Mouse (Mus musculus) T-helper 1 cell (primary cell): ENCODE measurements around the gene Parn.
"Not testable (repeated sequence)": the region's sequence is repeated elsewhere in the genome, so short reads cannot be mapped to it uniquely, and the experiment has no call there.

Source experiments
- in situ Hi-C: fragments of 300-600 bp; cut with MboI, MseI; formaldehyde crosslinking; loops from one replicate; pipeline ENCODE4 v1.15.1; 2025; ENCODE audit warnings: high pct_unique_total_duplicates

Parn gene

GRCm38 (mm10) chr16:13667878-13668343, at the start of gene Parn:
Gene Parn, minus strand, starts transcription at chr16:13668170.
- in situ Hi-C loops, result no loop called here

- in situ Hi-C loops, result no loop called here
Observed at GRCm38 (mm10) chr16:13716821-13717553, 49.0 kb upstream of the Parn start.

- in situ Hi-C loops, result no loop called here
Observed at GRCm38 (mm10) chr16:13714910-13715309, 46.9 kb upstream of the Parn start.

GRCm38 (mm10) chr16:13704676-13705075, 36.7 kb upstream of the Parn start:
- in situ Hi-C loops, result no loop called here

- in situ Hi-C loops, result no loop called here
Observed at GRCm38 (mm10) chr16:13702184-13702583, 34.2 kb upstream of the Parn start.

- in situ Hi-C loops, result no loop called here
Observed at GRCm38 (mm10) chr16:13698998-13699397, 31.0 kb upstream of the Parn start.

GRCm38 (mm10) chr16:13678601-13679319, 10.8 kb upstream of the Parn start:
- in situ Hi-C loops, result loop anchor here (10.0 kb wide), 1 partner anchor 486 kb away; the partner anchor contains the start of genes Marf1 and Nde1

- in situ Hi-C loops, result loop anchor here (10.0 kb wide), 1 partner anchor 490 kb away; the partner anchor contains the start of genes Marf1 and Nde1
Observed at GRCm38 (mm10) chr16:13674511-13674910, 6.5 kb upstream of the Parn start.

GRCm38 (mm10) chr16:13673114-13673513, 5.1 kb upstream of the Parn start:
- in situ Hi-C loops, result loop anchor here (10.0 kb wide), 1 partner anchor 492 kb away; the partner anchor contains the start of genes Marf1 and Nde1

- in situ Hi-C loops, result loop anchor here (10.0 kb wide), 1 partner anchor 492 kb away; the partner anchor contains the start of genes Marf1 and Nde1
Observed at GRCm38 (mm10) chr16:13672386-13672898, 4.5 kb upstream of the Parn start.

- in situ Hi-C loops, result loop anchor here (10.0 kb wide), 1 partner anchor 493 kb away; the partner anchor contains the start of genes Marf1 and Nde1
Observed at GRCm38 (mm10) chr16:13671685-13672385, 3.9 kb upstream of the Parn start, which contains the start of the genes Bfar and 3110001I22Rik. Gene Bfar, plus strand, starts transcription at chr16:13671858. Gene 3110001I22Rik, plus strand, starts transcription at chr16:13671929.

GRCm38 (mm10) chr16:13670896-13671295, 2.9 kb upstream of the Parn start:
- in situ Hi-C loops, result loop anchor here (10.0 kb wide), 1 partner anchor 494 kb away; the partner anchor contains the start of genes Marf1 and Nde1

GRCm38 (mm10) chr16:13669282-13669681, 1.3 kb upstream of the Parn start:
- in situ Hi-C loops, result no loop called here

GRCm38 (mm10) chr16:13668402-13669108, 585 bp upstream of the Parn start:
- in situ Hi-C loops, result no loop called here

- in situ Hi-C loops, result no loop called here
Observed at GRCm38 (mm10) chr16:13660736-13661135, 7.2 kb downstream of the Parn start.

GRCm38 (mm10) chr16:13658886-13659285, 9.1 kb downstream of the Parn start:
- in situ Hi-C loops, result no loop called here

GRCm38 (mm10) chr16:13645930-13646329, 22.0 kb downstream of the Parn start:
- in situ Hi-C loops, result no loop called here

- in situ Hi-C loops, result no loop called here
Observed at GRCm38 (mm10) chr16:13644474-13644873, 23.5 kb downstream of the Parn start.

- in situ Hi-C loops, result no loop called here
Observed at GRCm38 (mm10) chr16:13640064-13640463, 27.9 kb downstream of the Parn start.

- in situ Hi-C loops, result no loop called here
Observed at GRCm38 (mm10) chr16:13639508-13639907, 28.5 kb downstream of the Parn start.

GRCm38 (mm10) chr16:13638198-13638597, 29.8 kb downstream of the Parn start:
- in situ Hi-C loops, result not testable (repeated sequence)
